Mouse (Mus musculus) adipose tissue, adult 10 weeks (tissue): ENCODE measurements around the gene Carm1. TPM values are rescaled to one million over a fixed set of nuclear protein-coding genes. Genes with fewer than 3 reads are reported as not detected.

Source experiments
- polyA plus RNA-seq: library from polyadenylated mRNA; stranded (reverse); fragments of 350-450 nt; fragmentation: Illumina TruSeq; extraction: RNeasy Lipid Tissue Mini Kit (QIAGEN cat#74804); gene quantifications from one replicate; pipeline ENCODE4 v1.2.3, GENCODE M21; 2014; ENCODE audit warnings: low read depth, low replicate concordance

Carm1 gene
- polyA plus RNA-seq: 34.6 TPM

DNA sequence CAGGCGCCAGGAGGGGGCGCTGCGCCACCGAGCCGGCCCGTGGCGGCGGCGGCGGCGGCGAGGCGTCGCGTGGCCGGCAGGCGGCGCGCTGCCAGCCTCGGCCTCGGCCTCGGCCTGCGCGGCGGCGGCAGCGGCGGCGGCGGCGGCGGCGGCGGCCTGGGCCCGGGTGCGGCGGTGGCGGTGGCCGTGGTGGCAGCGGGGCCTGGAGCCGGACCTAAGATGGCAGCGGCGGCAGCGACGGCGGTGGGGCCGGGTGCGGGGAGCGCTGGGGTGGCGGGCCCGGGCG, at the start of gene Carm1:
Carm1 (plus strand) TSS at position 106 of the 286 bp plus-strand sequence.

DNA sequence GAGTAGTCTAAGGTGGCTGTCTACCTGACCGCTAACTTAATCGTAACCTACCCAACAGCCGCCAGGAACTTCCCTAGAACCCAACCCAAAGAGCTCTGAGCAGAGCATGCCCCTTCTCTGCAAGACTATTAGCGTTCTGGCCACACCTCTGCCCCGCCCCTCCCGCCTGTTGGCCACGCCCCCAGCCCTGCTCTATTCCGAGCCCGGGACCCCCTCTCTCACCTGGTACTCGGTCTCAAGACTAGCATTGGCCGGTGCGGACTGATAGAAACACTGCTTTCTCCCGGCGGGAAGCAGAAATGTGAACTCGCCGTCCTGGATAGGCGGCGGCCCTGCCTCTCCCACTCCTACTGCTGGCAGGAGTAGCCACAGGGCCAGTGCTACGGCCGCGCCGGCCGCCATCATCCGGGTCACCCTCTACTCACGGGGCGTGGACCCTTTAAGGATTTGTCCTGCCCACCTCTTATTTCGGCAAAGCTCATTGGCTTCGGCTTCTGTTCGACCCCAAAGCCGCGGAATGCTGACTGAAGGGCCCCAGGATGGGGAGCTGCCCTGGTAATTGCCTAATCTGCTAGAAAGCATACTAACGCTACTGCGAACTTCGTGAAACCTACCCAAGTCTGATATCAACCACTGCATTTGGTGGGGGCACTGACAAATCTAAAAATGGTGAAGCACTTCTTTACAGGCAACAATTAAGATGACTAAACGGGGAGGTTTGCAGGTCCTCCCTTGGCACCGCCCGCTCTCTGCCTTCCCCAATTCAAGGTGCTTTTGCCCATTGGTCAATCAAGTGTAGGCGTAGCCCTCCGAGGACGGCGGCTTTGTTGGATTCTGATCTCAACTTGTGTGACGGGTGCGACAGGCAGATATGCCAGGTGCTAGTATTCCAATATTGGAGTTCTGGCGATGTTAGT, 36.7 kb upstream of the Carm1 start, which contains the start of gene Tmed1:
Tmed1 (minus strand) TSS at position 481 of the 917 bp plus-strand sequence.

DNA sequence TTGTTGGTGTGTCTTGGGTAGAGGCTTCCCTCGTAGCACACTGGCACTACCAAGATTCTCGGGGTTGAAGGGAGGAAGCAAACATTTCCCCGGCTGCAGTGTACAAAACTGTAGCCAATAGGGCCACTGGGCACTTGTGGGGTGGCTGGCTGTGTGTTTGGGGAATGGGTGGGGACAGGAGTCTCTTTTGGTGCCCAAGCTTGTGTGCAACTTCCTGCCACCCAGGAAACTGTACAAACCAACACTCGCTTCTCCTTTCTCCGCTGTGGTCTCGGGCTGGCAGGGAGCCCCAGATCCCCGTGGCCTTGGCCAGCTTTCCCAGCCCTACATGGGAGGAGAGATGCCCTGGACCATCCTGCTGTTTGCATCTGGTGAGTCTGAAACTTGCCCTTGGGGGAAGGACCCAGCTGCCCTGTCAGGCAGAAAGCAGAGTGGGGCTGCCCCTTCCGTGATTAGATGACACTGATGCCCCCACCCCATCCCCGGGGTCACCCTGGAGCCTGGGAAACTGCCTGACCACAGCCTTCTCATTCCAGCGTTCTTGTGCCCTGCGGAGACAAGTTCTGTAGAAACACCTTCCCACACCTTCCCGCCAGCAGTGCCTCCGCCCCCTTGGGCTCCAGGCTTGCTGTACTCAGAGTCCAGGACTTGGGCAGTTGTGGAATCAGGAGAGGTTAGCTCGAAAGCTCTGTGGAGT, 20.6 kb upstream of the Carm1 start, which contains the start of gene AB124611:
AB124611 (plus strand) TSS at position 240 of the 697 bp plus-strand sequence.

GRCm38 (mm10) chr9:21592703-21593121, 46.0 kb downstream of the Carm1 start, which contains the start of the genes Timm29 and Yipf2:
Gene Timm29 (plus strand): TSS chr9:21592722.
Gene Yipf2 (minus strand): TSS chr9:21592828.

DNA sequence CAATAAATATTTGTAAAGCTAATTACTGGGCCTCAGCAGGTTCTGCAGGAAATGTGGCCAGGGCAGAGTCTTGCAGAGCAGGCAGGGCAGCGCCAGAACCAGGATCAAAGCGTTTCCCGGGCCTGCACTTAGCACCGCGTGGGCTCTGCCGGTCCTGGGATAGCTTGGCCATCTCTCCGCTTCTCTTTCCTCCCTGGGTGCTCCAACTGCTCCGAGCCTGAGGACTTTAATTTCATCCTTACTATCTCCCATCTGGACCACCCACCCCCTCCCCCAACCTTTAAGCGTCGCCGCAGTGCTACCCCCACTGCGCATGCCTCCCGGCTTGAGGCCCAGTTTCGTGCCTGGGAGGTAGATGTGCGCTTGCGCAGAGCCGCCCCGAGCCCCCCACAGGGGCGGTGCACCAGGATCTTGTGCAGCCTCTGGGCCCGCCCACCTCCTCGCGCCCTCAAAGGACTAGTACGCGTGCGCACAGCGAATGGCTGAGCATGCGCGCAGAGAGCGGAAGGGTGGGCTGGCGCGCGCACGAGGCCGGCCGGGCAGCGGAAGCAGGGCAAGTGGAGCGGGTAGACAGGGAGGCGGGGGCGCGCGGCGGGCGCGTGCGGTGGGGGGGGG, 69.0 kb downstream of the Carm1 start, which contains the start of gene Smarca4:
Smarca4 (plus strand) TSS at position 553 of the 615 bp plus-strand sequence.

Other genes with a start within 250 kb of the Carm1 start
- 73.5 TPM for gene Ap1m2, start 234.6 kb upstream of the Carm1 start, polyA plus RNA-seq
- gene Slc44a2, start 226.2 kb upstream of the Carm1 start, polyA plus RNA-seq: 39.7 TPM
- gene Ilf3, start 179.0 kb upstream of the Carm1 start, polyA plus RNA-seq: 44.6 TPM
- 10.2 TPM for gene Qtrt1, start 135.1 kb upstream of the Carm1 start, polyA plus RNA-seq
- 77.4 TPM for gene Dnm2, start 122.0 kb upstream of the Carm1 start, polyA plus RNA-seq
- 25.3 TPM for gene Tmed1, start 36.6 kb upstream of the Carm1 start, polyA plus RNA-seq
- gene AB124611, start 20.7 kb upstream of the Carm1 start, polyA plus RNA-seq: 5.3 TPM
- gene Timm29, start 45.8 kb downstream of the Carm1 start, polyA plus RNA-seq: 34.9 TPM
- 67.9 TPM for gene Yipf2, start 45.9 kb downstream of the Carm1 start, polyA plus RNA-seq
- gene Smarca4, start 69.3 kb downstream of the Carm1 start, polyA plus RNA-seq: 40.6 TPM
- 20.8 TPM for gene Ldlr, start 176.6 kb downstream of the Carm1 start, polyA plus RNA-seq
- 2.0 TPM for gene Spc24, start 213.4 kb downstream of the Carm1 start, polyA plus RNA-seq